Mouse (Mus musculus) midbrain, embryonic 11.5 days (tissue): Measurements from ENCODE around the gene Rpn1. TPM values are rescaled to one million over a fixed set of nuclear protein-coding genes. Genes with fewer than 3 reads are reported as not detected.
A peak's percentile ranks its signal among the peaks of the same experiment; 100 is the strongest.
"Not testable (repeated sequence)": the region's sequence is repeated elsewhere in the genome, so short reads cannot be mapped to it uniquely, and the experiment has no call there.

Experiments
- ATAC-seq: fragments of 200-750 bp; cut with Nextera tagmentation; 2 replicates; pipeline ENCODE4 v1.8.0; 2017; ENCODE audit warnings: moderate TSS enrichment, moderate library complexity; ENCODE audit not compliant: low FRiP score
- DNase-seq: peaks from one replicate; pipeline ENCODE4 v3.0.0; 2015; ENCODE audit warnings: low spot score; ENCODE audit errors: missing footprints
- H3K27ac ChIP-seq: fragments of 300-500 bp; sonication (generic); 2 replicates; pipeline ENCODE4 v1.5.1; 2014; ENCODE audit warnings: low read depth, low read length
- H3K27me3 ChIP-seq: fragments of 300-500 bp; sonication (generic); 2 replicates; pipeline ENCODE4 v1.6.1; 2014; ENCODE audit warnings: mild to moderate bottlenecking, low read length, moderate library complexity, mixed read lengths; ENCODE audit not compliant: control insufficient read depth, insufficient read depth
- H3K36me3 ChIP-seq: fragments of 300-500 bp; sonication (generic); 2 replicates; pipeline ENCODE4 v1.6.1; 2014; ENCODE audit warnings: mild to moderate bottlenecking, low read length, moderate library complexity, mixed read lengths; ENCODE audit not compliant: control insufficient read depth, insufficient read depth
- H3K4me1 ChIP-seq: fragments of 300-500 bp; sonication (generic); 2 replicates; pipeline ENCODE4 v1.6.1; 2014; ENCODE audit warnings: low read length; ENCODE audit not compliant: control insufficient read depth, insufficient read depth
- H3K4me2 ChIP-seq: fragments of 300-500 bp; sonication (generic); 2 replicates; pipeline ENCODE4 v1.6.1; 2014; ENCODE audit warnings: mild to moderate bottlenecking, moderate library complexity
- H3K4me3 ChIP-seq: fragments of 300-500 bp; sonication (generic); 2 replicates; pipeline ENCODE4 v1.5.1; 2014; ENCODE audit warnings: low read depth, low read length
- H3K9ac ChIP-seq: fragments of 300-500 bp; sonication (generic); 2 replicates; pipeline ENCODE4 v1.6.1; 2014; ENCODE audit warnings: low read length
- H3K9me3 ChIP-seq: fragments of 300-500 bp; sonication (generic); 2 replicates; pipeline ENCODE4 v1.6.1; 2016; ENCODE audit warnings: low read length; ENCODE audit not compliant: control insufficient read depth
- WGBS: fragments of 180-500 bp; shearing (Covaris S2); extraction: QIAGEN DNeasy Blood & Tissue Kit; methylation state at CpG from one replicate; pipeline ENCODE4 v1.1.7; 2014; 5-methylcytosine and 5-hydroxymethylcytosine counted together
- polyA plus RNA-seq: library from polyadenylated mRNA; unstranded; fragments of >200 nt; fragmentation: Nextera tagmentation; extraction: Ambion mirVana; gene quantifications from 2 replicates; pipeline ENCODE4 v1.2.1, GENCODE M21; 2014

Gene Rpn1
- polyA plus RNA-seq, 1 experiment from 2014 or later: 267 TPM

DNA sequence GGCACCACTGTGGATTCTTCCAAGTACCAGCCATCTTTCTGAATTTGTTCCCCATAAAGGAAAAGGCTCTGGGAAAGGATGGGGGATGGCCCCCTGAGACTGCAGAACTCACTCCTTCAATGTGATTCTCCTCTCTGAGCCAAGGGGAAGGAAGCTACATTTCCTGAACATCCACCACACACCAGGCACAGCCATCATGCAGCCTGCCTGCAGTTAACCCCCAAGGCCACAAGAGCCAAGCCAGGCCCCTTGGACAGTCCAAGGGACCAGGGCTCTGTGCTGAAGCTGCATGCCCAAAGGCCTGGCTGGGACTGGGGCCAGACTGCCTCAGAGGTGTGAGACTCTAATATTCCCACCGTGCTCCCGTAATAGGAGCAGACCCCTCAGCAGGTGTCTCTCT lies 37.5 kb downstream of the Rpn1 start:
- no peak for ATAC-seq
- H3K9ac ChIP-seq: no peak overlapping the region
- no peak overlapping the region for H3K4me2 ChIP-seq
- no peak overlapping the region for H3K4me3 ChIP-seq
- H3K27ac ChIP-seq: no peak overlapping the region
- no peaks in the 10 kb centered on the region for H3K36me3 ChIP-seq
- peaks cover 7% of the 10 kb centered on the region for H3K4me1 ChIP-seq
- no peak for DNase-seq
- 88% methylated on average over 2 of the region's 2 CpGs for WGBS
- no peaks in the 10 kb centered on the region for H3K9me3 ChIP-seq
- H3K27me3 ChIP-seq: no peaks in the 10 kb centered on the region

DNA sequence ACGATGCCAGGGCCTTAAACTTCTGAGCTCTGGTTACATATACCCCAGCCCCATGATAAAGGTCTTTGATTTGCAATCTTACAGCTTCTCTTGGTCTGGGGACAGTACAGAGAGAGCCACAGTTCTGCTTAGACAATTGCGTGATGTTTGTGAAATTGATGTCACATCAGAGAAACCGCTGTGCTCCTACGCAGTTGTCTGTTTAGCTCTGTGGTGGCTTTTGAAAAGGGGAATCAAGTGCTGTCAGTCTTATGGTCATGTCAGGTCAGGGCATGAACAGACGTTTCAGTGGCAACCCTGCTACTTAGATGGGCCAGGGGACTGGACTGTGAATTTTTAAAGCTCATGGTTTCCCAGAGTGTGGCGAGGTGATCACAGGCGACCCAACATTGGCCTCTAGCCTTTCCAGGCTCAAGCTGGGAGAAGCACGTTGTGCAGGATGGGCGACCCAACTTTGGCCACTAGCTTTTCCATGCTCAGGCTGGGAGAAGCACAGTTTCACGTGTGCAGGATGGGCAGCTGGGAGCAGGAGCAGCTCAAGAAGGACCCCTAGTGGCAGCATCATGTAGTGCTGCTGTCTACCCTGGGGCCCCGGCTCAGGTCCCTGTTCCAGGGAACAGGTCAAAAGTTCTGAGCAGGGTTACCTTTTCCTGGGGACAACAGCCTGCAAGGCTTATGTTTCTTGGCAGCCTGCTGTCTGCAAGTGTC lies 39.0 kb downstream of the Rpn1 start:
- DNase-seq: no peak
- no peaks in the 10 kb centered on the region for H3K27me3 ChIP-seq
- no peaks in the 10 kb centered on the region for H3K36me3 ChIP-seq
- no peak overlapping the region for H3K27ac ChIP-seq
- ATAC-seq: peak; percentile 48; the same call in 1 of the 2 replicates
- peak overlapping the region; percentile 35; the same call in 1 of the 2 replicates for H3K4me2 ChIP-seq
- H3K4me1 ChIP-seq: peaks cover 7% of the 10 kb centered on the region
- 39% methylated on average over 11 of the region's 11 CpGs for WGBS
- peak overlapping the region; percentile 34; the same call in 1 of the 2 replicates for H3K9ac ChIP-seq
- H3K4me3 ChIP-seq: no peak overlapping the region
- no peaks in the 10 kb centered on the region for H3K9me3 ChIP-seq

DNA sequence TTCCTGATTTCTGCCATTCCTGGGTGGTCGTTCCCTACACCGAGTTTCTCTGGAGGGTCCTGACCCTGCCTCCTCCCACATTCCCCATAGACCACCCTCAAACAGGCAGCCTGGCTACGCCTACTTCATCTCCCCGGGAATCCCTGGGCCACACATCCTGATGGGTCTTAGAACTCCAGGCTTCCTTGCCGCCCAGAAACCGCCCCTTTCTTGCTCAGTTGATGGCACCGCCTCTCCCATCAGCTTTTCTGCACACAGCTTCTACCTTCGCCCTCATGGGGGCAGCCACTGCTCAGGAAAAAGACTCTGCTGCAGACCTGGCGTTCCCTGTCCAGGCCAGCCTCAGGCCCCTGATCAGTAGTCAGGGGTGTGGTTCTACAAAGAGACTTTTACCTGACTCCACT lies 39.6 kb downstream of the Rpn1 start:
- Histone ChIP-seq H3K4me2 (peak overlapping the region; percentile 35; the same call in 1 of the 2 replicates), H3K4me3 (no peak overlapping the region), H3K27me3 (no peaks in the 10 kb centered on the region), H3K9me3 (no peaks in the 10 kb centered on the region), H3K9ac (peak overlapping the region; percentile 34), H3K4me1 (peaks cover 7% of the 10 kb centered on the region), H3K27ac (no peak overlapping the region), H3K36me3 (no peaks in the 10 kb centered on the region)
- WGBS: 1% methylated on average over 9 of the region's 9 CpGs
- ATAC-seq: peak; percentile 70
- peak; percentile 91 for DNase-seq

DNA sequence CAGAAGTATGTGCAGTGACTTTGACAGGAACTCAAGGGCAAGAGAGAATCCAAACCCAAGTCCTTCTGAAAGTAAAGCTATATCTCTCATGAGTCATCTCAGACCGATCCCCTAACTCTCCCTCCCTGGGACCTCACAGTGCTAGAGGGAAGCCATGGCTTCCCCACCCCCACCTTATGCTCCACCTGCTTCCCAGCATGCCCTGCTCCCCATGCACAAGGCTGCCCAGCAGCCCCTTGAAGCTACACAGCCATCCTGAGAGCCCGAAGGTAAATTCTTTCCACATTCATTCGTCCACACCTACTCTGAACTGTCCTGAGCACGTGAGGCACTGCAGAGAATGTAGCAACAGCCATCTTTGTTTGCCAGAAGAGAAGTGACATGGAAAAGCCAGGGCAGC lies 40.3 kb downstream of the Rpn1 start:
- Histone ChIP-seq H3K4me3 (no peak overlapping the region), H3K9me3 (no peaks in the 10 kb centered on the region), H3K27ac (no peak overlapping the region), H3K27me3 (no peaks in the 10 kb centered on the region), H3K4me1 (peaks cover 7% of the 10 kb centered on the region), H3K36me3 (no peaks in the 10 kb centered on the region), H3K4me2 (no peak overlapping the region), H3K9ac (no peak overlapping the region)
- ATAC-seq (no peak), DNase-seq (no peak)
- 79% methylated on average over 4 of the region's 4 CpGs for WGBS

DNA sequence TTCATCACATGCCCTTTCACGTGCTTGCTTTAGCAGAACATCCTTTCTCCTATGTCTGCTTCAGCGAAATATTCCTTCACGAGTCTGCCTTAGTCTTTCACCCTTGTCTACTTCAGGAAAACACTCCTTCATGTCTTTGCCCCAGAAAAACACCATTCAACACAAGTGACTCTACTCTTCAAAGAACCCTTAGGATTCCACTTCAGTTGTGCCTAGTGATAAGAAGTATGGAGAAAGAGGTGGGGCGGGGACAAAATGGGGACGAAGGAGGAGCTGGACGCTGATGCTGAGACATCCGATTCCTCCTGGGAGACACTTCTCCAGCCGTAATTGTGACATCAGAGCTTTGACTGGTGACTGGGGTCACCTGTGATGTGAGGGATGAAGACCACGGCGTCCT lies 41.5 kb downstream of the Rpn1 start:
- 89% methylated on average over 10 of the region's 10 CpGs for WGBS
- not testable (repeated sequence) for H3K9ac ChIP-seq, H3K27ac ChIP-seq, H3K9me3 ChIP-seq, H3K4me3 ChIP-seq, H3K4me1 ChIP-seq, H3K27me3 ChIP-seq, DNase-seq, ATAC-seq, H3K4me2 ChIP-seq, H3K36me3 ChIP-seq

DNA sequence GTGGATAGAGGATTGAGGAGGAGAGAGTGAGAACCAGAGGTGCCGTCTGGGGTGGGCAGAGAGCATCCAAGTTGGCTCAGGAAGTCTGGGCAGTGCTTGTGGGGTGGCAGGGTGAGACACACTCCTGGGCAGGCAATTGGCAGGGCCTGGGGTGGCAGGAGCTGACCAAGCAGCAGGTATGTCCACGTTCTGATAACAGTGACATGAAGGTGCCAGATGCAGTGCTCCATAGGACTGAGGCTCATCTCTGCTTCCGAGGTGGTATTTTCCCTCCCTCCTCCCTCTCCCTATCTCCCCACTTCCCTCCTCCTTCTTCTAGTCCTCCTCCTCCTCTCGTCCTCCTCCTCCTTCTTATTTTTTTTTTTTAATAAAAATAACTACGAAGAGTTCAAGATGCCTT lies 47.2 kb downstream of the Rpn1 start:
- no peaks in the 10 kb centered on the region; the same call in 1 of the 2 replicates for H3K27me3 ChIP-seq
- WGBS: 29% methylated on average over 5 of the region's 5 CpGs
- ATAC-seq: no peak; the same call in 1 of the 2 replicates
- peak overlapping the region; percentile 48; the same call in 1 of the 2 replicates for H3K4me2 ChIP-seq
- no peak overlapping the region for H3K9ac ChIP-seq
- no peak overlapping the region; the same call in 1 of the 2 replicates for H3K27ac ChIP-seq
- peak; percentile 90 for DNase-seq
- no peaks in the 10 kb centered on the region for H3K9me3 ChIP-seq
- H3K4me1 ChIP-seq: peaks cover 10% of the 10 kb centered on the region
- no peak overlapping the region for H3K4me3 ChIP-seq
- no peaks in the 10 kb centered on the region for H3K36me3 ChIP-seq

DNA sequence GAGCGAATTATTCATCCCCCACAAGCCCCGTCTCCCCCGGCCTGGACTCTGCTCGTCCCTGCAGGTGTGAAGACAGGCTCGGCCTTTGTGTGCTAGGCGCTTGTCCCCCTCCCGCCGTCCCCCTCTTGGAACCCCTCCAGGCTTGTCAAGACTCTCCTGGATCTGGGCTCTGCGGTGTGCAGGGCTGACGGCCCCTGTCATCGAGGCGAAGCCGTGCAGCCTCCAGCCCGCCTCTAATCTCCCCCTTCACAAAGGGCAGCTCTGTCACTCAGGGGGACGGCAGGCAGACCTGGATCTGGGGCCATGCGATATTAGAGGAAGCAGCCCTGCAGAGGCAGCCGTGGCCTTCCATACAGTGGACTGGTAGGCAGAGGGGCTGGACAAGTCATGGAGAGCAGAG lies 47.8 kb downstream of the Rpn1 start:
- peak; percentile 93 for DNase-seq
- 2% methylated on average over 17 of the region's 17 CpGs for WGBS
- H3K9ac ChIP-seq: peak overlapping the region; percentile 45
- H3K27ac ChIP-seq: peak overlapping the region; percentile 48
- ATAC-seq: peak; percentile 90
- H3K4me3 ChIP-seq: peak overlapping the region; percentile 17; the same call in 1 of the 2 replicates
- peaks cover 13% of the 10 kb centered on the region for H3K4me1 ChIP-seq
- no peaks in the 10 kb centered on the region for H3K36me3 ChIP-seq
- no peaks in the 10 kb centered on the region; the same call in 1 of the 2 replicates for H3K27me3 ChIP-seq
- H3K9me3 ChIP-seq: no peaks in the 10 kb centered on the region
- peak overlapping the region; percentile 48 for H3K4me2 ChIP-seq

DNA sequence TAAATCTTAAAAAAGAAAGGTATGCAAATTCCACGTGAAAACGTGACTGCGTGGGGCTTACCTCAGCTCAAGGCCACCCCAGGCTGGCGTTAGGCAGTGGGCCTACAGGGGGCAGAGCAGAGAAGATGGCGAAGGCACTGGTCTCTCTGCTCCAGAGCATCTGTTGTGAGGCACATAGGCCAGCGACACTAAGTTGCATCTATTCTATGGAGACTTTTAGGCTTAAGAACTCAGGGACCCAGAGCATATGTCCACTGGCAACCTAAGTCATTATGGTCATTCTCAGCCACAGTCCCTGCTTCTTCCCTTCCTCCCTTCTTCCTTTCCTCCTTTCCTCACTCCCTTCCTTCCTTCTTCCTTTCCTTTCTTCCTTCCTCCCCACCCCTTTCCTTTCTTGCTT lies 48.8 kb downstream of the Rpn1 start:
- Histone ChIP-seq H3K4me2 (no peak overlapping the region), H3K4me1 (peaks cover 13% of the 10 kb centered on the region), H3K36me3 (no peaks in the 10 kb centered on the region), H3K4me3 (no peak overlapping the region), H3K9me3 (no peaks in the 10 kb centered on the region), H3K27me3 (no peaks in the 10 kb centered on the region; the same call in 1 of the 2 replicates), H3K27ac (no peak overlapping the region), H3K9ac (no peak overlapping the region)
- DNase-seq: peak; percentile 69
- WGBS: 74% methylated on average over 6 of the region's 6 CpGs
- no peak for ATAC-seq

DNA sequence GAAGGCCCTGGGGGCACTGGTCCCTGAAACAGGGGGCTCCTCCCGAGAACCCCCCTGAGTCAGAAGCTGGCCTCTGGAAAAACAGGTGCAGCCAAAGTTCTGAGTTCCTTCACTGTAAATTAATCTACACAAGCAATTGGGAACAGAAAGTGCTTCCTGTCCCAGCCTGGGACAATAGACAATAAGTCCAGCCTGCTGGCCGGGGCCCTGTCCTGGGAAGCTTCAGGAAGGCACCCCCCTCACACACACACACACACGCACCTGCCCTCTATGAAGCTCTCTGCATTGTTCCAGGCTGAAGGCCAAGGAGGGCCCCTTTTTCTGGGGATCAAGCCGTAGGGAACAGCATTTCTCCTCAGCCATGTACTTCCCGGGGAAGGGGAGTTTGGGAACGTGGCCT lies 49.6 kb downstream of the Rpn1 start:
- Histone ChIP-seq H3K36me3 (no peaks in the 10 kb centered on the region), H3K4me1 (peaks cover 13% of the 10 kb centered on the region), H3K27me3 (no peaks in the 10 kb centered on the region; the same call in 1 of the 2 replicates), H3K9ac (no peak overlapping the region), H3K4me3 (no peak overlapping the region), H3K9me3 (no peaks in the 10 kb centered on the region), H3K4me2 (no peak overlapping the region), H3K27ac (no peak overlapping the region)
- WGBS: 75% methylated on average over 6 of the region's 6 CpGs
- ATAC-seq (no peak), DNase-seq (no peak)
